Mouse (Mus musculus) heart, embryonic 10.5 days (tissue): ENCODE results near the gene Znrd1. TPM values are rescaled to one million over a fixed set of nuclear protein-coding genes. Genes with fewer than 3 reads are reported as not detected.
A peak's percentile ranks its signal among the peaks of the same experiment; 100 is the strongest.

Source experiments
- DNase-seq: peaks from one replicate; pipeline ENCODE4 v3.0.0-alpha.2; 2017; ENCODE audit warnings: low spot score
- H3K27ac ChIP-seq: fragments of 300-500 bp; sonication (generic); 2 replicates; pipeline ENCODE4 v1.5.1; 2016; ENCODE audit warnings: mild to moderate bottlenecking
- H3K27me3 ChIP-seq: fragments of 300-500 bp; sonication (generic); 2 replicates; pipeline ENCODE4 v1.6.1; 2016; ENCODE audit warnings: mild to moderate bottlenecking; ENCODE audit not compliant: poor library complexity, insufficient read depth, severe bottlenecking
- H3K36me3 ChIP-seq: fragments of 300-500 bp; sonication (generic); 2 replicates; pipeline ENCODE4 v1.6.1; 2016; ENCODE audit warnings: mild to moderate bottlenecking, moderate library complexity
- H3K4me1 ChIP-seq: fragments of 300-500 bp; sonication (generic); 2 replicates; pipeline ENCODE4 v1.6.1; 2016; ENCODE audit warnings: mild to moderate bottlenecking
- H3K4me3 ChIP-seq: fragments of 300-500 bp; sonication (generic); 2 replicates; pipeline ENCODE4 v1.5.1; 2016; ENCODE audit warnings: mild to moderate bottlenecking, moderate library complexity
- H3K9me3 ChIP-seq: fragments of 300-500 bp; sonication (generic); 2 replicates; pipeline ENCODE4 v1.6.1; 2016; ENCODE audit warnings: mild to moderate bottlenecking, moderate library complexity
- WGBS: fragments of 180-500 bp; shearing (Covaris S2); methylation state at CpG from one replicate; pipeline ENCODE4 v1.1.7; 2016; 5-methylcytosine and 5-hydroxymethylcytosine counted together
- polyA plus RNA-seq: library from polyadenylated mRNA; unstranded; fragments of >200 nt; fragmentation: Nextera tagmentation; extraction: Ambion mirVana; gene quantifications from 2 replicates; pipeline ENCODE4 v1.2.1, GENCODE M21; 2016

The Znrd1 gene
- polyA plus RNA-seq, 1 experiment from 2014 or later, result 55.4 TPM

DNA sequence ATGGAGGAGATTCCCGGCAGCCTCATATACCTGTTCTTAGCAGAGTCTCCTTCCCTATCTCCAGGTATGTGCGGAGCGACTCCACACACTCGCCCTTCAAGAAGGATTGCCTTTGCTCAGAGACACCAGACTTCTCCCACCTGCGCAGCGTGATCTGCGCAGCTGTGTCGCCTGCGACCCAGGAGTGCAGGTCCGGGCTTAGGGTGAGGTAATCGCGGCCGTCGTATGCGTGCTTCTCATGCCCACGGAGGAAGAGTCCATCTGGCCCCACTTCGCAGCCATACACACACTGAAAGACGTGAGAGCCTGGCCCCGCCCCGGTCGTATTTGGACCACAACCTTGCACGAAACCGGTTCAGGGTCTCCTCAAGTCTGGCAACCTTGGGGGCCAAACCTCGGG lies 30.1 kb upstream of the Znrd1 start:
- Histone ChIP-seq H3K4me1 (peaks cover 5% of the 10 kb centered on the region; the same call in 1 of the 2 replicates), H3K9me3 (no peaks in the 10 kb centered on the region), H3K27me3 (peaks cover 40% of the 10 kb centered on the region), H3K27ac (no peak overlapping the region), H3K4me3 (peak overlapping the region; percentile 54), H3K36me3 (no peaks in the 10 kb centered on the region)
- WGBS, result 3% methylated on average over 24 of the region's 24 CpGs
- DNase-seq, result no peak

DNA sequence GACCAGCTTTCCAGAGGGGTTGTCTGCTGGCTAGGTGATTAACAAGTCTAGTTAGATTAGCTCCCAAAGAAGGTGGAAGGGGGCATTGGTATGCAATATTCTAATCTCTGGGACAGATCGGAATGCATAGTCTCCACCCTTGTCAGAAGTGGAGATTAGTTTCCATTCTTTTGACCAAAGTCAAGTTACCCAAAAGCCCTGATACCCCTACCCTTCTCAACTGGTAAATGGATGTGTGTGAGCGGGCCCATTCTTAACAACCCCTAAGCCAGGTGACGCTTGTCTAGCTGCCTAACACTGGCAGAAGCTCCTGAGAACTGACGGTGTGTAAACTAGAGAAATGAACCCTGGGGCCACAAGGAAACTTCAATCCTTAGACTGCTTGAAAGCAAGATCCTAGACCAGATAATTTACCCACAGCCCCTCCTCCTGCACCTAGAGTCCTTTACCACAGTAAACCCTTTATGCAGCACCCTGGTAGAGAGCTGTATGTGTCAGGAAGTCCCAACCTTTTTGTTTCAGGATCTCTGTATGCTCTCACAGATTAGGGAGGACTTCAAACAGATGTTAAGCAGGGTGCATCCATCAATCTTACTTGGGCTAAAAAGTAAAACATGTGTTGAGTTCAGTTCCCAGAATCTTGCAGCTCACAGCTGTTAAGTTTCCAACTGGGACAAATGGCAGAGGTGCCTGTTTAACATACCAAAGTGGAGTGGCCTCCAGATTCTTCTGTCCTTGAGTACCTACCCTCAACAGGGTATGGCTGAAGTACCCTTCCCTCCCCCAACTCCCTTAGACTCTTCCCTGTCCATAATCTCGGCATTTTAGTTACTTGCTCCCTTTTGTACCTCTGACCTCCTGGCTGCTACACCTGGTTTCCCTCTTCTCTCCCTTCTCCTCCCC lies 24.1 kb upstream of the Znrd1 start:
- no peak for DNase-seq
- Histone ChIP-seq H3K4me1 (peaks cover 12% of the 10 kb centered on the region), H3K36me3 (no peaks in the 10 kb centered on the region), H3K27ac (no peak overlapping the region), H3K9me3 (no peaks in the 10 kb centered on the region), H3K4me3 (peak overlapping the region; percentile 50; the same call in 1 of the 2 replicates), H3K27me3 (peaks cover 8% of the 10 kb centered on the region)
- WGBS, result 29% methylated on average over 5 of the region's 5 CpGs

DNA sequence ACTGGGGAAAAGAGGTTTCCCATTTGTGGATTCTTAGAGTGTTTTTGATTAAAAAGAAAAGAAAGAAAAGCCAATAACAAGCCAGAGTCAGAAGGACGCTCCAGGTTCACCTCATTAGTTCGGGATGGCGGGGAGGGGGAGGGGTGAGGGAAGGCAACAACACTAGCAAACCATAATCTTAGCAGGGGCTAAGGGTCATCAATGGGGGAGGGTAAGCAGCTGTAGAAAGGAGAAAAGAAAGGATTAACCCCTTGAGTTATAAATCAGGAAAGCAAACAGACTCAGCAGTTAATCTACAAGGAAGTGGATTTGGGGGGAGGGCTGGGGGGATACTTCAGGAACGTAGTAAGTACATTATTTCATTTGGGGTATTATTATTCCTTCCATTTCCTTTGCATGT lies 23.5 kb upstream of the Znrd1 start:
- H3K27me3 ChIP-seq, result peaks cover 2% of the 10 kb centered on the region; the same call in 1 of the 2 replicates
- peaks cover 12% of the 10 kb centered on the region for H3K4me1 ChIP-seq
- no peak overlapping the region for H3K27ac ChIP-seq
- DNase-seq, result no peak
- H3K36me3 ChIP-seq, result no peaks in the 10 kb centered on the region
- H3K9me3 ChIP-seq, result no peaks in the 10 kb centered on the region
- H3K4me3 ChIP-seq, result peak overlapping the region; percentile 50
- WGBS, result 3% methylated on average over 4 of the region's 4 CpGs

DNA sequence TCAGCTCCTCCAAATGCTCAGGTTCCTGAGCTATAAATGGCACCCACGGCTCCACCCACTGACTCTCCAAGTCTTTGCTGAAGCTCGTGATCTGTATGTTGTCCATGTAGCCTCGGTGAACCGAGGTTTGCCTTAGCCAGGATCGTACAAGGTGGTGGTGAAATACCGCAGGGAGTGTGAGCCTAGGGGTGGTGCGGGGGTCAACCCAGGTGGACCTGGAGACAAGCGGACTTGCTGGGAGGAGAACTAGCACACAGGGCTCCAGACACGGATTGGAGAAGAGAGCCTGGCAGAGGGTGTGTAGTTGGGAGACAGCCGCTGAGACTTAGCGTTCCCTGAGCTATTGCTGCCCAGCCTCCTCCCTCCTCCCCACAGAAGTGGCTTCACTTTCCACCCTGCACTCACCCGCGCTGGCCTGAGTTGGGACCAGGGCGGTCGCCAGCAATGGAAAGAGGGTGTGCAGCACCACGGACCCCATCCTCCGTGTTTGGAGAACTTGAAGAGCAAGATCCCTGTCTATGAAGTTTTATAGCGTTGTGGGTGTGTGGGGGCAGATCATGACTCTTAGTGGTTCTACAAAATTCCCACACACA lies 23.0 kb upstream of the Znrd1 start, which contains the start of gene 2410137M14Rik:
2410137M14Rik (minus strand) TSS at position 17 of the 593 bp plus-strand sequence.
- no peaks in the 10 kb centered on the region; the same call in 1 of the 2 replicates for H3K27me3 ChIP-seq
- peak within 1 kb of the TSS; percentile 44 for H3K27ac ChIP-seq
- H3K36me3 ChIP-seq, result no peaks in the 10 kb centered on the region
- WGBS, result 8% methylated on average over 18 of the region's 18 CpGs
- DNase-seq, result no peak
- no peaks in the 10 kb centered on the region for H3K9me3 ChIP-seq
- H3K4me3 ChIP-seq, result peak within 1 kb of the TSS; percentile 50
- peaks cover 12% of the 10 kb centered on the region for H3K4me1 ChIP-seq

DNA sequence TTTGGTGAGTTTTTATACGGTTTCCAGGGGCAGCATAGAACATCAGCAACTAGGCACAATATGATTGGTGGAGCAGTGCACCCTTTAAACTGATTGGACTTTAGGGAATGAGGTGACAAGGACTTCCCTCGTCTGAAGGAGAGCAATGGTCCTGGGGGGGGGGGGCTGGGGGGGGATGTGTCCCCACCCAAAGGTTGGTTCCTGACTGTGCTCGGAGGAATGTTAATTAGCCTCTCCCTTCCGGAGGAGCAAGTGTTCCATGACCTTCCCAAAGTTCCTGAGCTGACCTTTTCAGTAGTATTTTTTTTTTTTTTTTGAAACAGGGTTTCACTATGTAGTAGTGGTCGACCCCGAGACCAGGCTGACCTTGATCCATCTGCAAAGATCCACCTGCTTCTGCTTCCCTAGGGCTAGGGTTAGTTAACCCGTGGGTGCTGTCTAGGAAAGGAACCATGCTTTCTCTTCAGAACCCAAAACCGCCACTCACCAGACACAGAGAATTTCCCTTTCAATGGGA lies 15.0 kb upstream of the Znrd1 start:
- Histone ChIP-seq H3K36me3 (no peaks in the 10 kb centered on the region), H3K27ac (no peak overlapping the region), H3K9me3 (no peaks in the 10 kb centered on the region), H3K27me3 (no peaks in the 10 kb centered on the region), H3K4me3 (no peak overlapping the region), H3K4me1 (no peaks in the 10 kb centered on the region)
- DNase-seq, result no peak
- WGBS, result 76% methylated on average over 8 of the region's 8 CpGs

DNA sequence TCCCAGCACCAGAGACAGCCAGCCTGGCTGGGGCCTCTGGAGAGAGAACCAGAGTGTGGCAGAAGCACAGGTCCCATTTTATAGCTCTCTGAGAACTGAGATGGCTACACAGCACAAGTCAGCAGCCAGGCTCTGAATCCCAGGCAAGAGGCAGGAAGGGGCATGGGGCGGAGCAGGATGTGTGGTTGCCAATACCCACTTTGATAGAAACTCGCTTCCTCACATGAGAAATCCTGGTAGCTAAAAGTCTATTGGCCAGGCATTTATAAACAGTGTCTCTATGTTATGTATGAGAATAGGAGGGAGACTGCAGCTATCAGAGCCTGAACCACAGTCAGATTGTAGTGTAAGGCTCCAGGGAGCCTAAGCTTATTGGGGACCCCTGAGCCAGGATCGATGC lies 14.4 kb upstream of the Znrd1 start:
- H3K4me1 ChIP-seq, result no peaks in the 10 kb centered on the region
- no peak overlapping the region for H3K4me3 ChIP-seq
- H3K27me3 ChIP-seq, result no peaks in the 10 kb centered on the region
- no peaks in the 10 kb centered on the region for H3K36me3 ChIP-seq
- no peaks in the 10 kb centered on the region for H3K9me3 ChIP-seq
- 62% methylated on average over 3 of the region's 3 CpGs for WGBS
- DNase-seq, result no peak
- no peak overlapping the region for H3K27ac ChIP-seq

DNA sequence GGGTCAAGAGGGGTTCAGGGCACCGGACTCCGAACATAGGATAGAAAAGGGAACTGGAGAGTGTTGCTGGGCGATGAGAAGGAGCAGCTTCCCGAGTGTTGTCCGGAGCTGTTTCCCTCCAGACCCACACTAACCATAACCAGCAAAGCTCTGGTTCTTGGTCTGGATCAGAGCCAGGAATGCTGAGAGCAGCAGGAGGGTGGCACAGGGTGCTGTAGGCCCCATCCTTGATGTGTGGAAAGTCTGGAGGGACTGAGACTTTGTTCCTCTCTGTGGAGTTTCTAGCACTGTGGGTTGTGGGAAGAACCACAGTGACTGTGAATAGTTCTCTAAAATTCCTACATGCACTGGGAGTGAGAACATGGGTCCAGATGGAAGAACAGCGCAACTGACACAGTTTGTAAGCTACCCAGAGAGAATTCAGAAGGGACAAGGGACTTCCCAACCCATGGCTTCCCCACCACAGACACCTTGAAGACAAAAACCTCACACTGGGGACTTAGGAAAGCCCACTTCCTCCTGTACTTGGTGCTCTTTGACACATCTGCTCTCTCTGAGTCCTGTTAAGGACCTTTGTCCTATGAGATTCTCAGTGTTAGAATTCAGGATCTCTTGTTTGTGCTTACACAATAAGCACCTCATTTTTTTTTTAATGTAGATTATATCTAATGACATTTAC lies 13.0 kb upstream of the Znrd1 start:
- DNase-seq, result no peak
- H3K27me3 ChIP-seq, result no peaks in the 10 kb centered on the region
- H3K27ac ChIP-seq, result no peak overlapping the region
- H3K36me3 ChIP-seq, result no peaks in the 10 kb centered on the region
- no peaks in the 10 kb centered on the region for H3K4me1 ChIP-seq
- H3K4me3 ChIP-seq, result no peak overlapping the region
- 83% methylated on average over 6 of the region's 6 CpGs for WGBS
- H3K9me3 ChIP-seq, result no peaks in the 10 kb centered on the region

DNA sequence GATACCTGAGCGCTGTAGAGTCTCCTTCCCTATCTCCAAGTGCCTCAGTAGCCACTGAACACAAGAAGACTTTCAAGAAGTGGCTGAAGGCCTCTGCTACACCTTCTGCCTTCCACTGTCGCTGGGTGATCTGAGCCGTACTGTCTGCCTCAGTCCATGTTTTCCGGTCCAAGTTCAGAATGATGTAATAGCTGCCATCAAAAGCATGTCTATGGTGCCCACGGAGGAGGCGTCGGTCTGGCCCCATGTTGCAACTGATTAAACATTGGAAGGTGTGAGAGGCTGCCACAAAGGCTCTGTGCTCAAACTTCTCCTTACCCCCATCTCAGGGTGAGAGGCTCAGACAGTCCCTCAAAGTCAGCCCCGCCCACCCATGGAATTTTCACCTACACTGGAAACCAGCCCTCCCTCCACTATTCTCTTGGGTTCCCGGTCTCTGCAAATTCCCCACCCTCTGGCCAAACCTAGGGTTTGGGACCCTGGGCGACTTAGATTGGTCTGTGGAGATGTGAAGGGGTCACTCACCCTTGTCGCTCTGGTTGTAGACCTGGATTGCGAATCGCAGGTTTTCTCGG lies 12.0 kb upstream of the Znrd1 start:
- DNase-seq, result no peak
- WGBS, result 74% methylated on average over 14 of the region's 14 CpGs
- no peak overlapping the region for H3K4me3 ChIP-seq
- no peaks in the 10 kb centered on the region for H3K36me3 ChIP-seq
- no peaks in the 10 kb centered on the region for H3K4me1 ChIP-seq
- no peak overlapping the region for H3K27ac ChIP-seq
- no peaks in the 10 kb centered on the region for H3K27me3 ChIP-seq
- H3K9me3 ChIP-seq, result no peaks in the 10 kb centered on the region

DNA sequence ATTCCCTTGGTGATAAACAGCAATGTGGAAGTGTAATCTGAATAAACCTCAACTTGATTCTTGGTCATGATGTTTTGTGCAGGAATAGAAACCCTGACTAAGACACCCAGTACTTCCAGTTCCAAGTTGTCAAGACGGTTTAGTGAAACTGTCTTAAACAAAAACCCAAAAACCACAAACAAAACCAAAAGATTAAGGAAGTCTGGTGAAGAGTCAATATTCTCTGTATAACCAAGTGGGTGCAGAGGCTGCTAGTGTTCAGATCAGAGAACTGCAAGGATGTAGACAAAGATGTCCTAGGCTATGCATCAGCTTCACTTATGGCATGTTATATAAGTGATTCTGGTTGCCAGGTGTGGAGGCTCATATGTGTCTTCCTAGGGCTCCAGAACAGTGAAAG lies 8.5 kb upstream of the Znrd1 start:
- no peak overlapping the region for H3K27ac ChIP-seq
- no peaks in the 10 kb centered on the region for H3K4me1 ChIP-seq
- no peaks in the 10 kb centered on the region for H3K27me3 ChIP-seq
- H3K9me3 ChIP-seq, result no peaks in the 10 kb centered on the region
- no peak for DNase-seq
- WGBS, result 80% methylated on average over 1 of the region's 1 CpGs
- H3K36me3 ChIP-seq, result no peaks in the 10 kb centered on the region
- no peak overlapping the region for H3K4me3 ChIP-seq

DNA sequence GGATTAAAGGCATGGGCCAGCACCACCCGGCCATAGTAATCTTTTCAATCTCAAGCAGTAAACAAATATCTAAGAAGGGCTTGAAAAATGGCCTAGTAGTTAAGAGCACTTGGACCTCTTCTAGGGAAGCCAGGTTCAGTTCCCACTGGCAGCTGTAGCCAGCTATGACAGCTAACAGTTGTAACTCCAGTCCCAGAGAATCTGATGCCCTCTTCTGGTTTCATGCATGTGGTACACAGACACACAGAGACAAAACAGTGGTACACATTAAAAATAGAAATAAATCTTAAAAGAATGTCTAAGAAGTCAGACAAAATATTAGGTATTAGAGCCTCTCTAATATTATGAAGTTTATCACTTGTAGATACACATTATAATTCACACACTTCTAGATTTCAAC lies 2.8 kb upstream of the Znrd1 start:
- Histone ChIP-seq H3K27ac (no peak overlapping the region), H3K4me3 (no peak overlapping the region), H3K4me1 (peaks cover 14% of the 10 kb centered on the region; the same call in 1 of the 2 replicates), H3K36me3 (peaks cover 7% of the 10 kb centered on the region; the same call in 1 of the 2 replicates), H3K27me3 (no peaks in the 10 kb centered on the region), H3K9me3 (no peaks in the 10 kb centered on the region)
- no peak for DNase-seq
- WGBS, result 72% methylated on average over 1 of the region's 1 CpGs

DNA sequence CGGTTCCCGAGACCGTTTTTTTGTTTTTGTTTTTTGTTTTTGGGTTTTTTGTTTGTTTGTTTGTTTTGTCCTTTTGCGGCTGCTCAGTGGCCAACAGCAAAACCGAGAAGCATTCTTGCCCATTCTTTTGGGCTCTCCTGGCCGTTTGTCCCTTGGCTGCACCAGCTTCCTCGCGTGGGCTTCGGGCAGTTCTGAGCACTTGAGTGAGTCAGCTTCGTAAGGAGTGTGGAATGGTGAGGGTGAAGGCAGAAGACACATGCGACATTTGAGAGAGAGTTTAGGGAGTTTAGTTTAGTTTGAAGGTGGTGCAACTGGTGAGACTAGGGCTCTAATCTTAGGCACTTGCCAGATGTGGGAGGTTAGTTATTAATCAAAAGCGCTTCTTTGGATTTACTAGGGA lies 525 bp upstream of the Znrd1 start:
- peak overlapping the region; percentile 84 for H3K4me3 ChIP-seq
- peaks cover 17% of the 10 kb centered on the region; the same call in 1 of the 2 replicates for H3K36me3 ChIP-seq
- H3K27ac ChIP-seq, result peak overlapping the region; percentile 91
- DNase-seq, result no peak
- 10% methylated on average over 12 of the region's 12 CpGs for WGBS
- peaks cover 14% of the 10 kb centered on the region; the same call in 1 of the 2 replicates for H3K4me1 ChIP-seq
- H3K9me3 ChIP-seq, result no peaks in the 10 kb centered on the region
- no peaks in the 10 kb centered on the region for H3K27me3 ChIP-seq

DNA sequence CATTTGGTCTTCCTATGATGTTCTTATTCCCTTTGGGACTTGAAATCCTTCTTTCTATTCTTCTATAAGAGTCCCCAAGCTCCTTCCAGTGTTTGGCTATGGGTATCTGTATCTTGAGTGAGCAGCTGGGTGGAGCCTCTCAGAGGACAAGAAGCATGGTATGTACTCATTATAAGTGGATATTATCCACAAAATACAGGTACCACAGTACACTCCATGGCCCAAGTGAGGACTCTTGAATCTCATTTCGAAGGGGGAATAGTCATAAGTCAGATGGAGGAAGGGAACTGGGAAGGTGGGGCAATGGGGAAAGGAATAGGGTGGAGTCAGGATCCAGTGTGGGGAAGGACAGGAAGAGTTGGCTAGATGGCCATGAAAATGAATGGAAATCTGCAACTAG lies 5.3 kb downstream of the Znrd1 start:
- Histone ChIP-seq H3K9me3 (no peaks in the 10 kb centered on the region), H3K4me1 (peaks cover 16% of the 10 kb centered on the region; the same call in 1 of the 2 replicates), H3K27ac (no peak overlapping the region), H3K27me3 (0 out of 2 replicates have a peak, but pooled peaks cover 4% of the 10 kb centered on the region), H3K36me3 (peaks cover 31% of the 10 kb centered on the region), H3K4me3 (no peak overlapping the region)
- DNase-seq, result no peak
- 92% methylated on average over 1 of the region's 1 CpGs for WGBS
